Mouse (Mus musculus) lung, postnatal 0 days (tissue): Measurements from ENCODE around the gene Zfhx2.

Experiments
- CTCF ChIP-seq: IDR thresholded peaks from 2 replicates; pipeline ENCODE4 v1.5.1; 2016; ENCODE audit warnings: antibody characterized with exemption, mild to moderate bottlenecking
- EP300 ChIP-seq: IDR thresholded peaks from 2 replicates; pipeline ENCODE4 v1.6.1; 2016; ENCODE audit warnings: antibody characterized with exemption, mild to moderate bottlenecking, control low read depth

GRCm38 (mm10) chr14:55116425-55117200, 24.5 kb upstream of the Zfhx2 start, which contains the start of gene Jph4:
- TF ChIP-seq CTCF, result no peak
- no peak for TF ChIP-seq EP300
